Mouse (Mus musculus): Measurements from ENCODE around the gene Phc2.

The Phc2 gene

DNA sequence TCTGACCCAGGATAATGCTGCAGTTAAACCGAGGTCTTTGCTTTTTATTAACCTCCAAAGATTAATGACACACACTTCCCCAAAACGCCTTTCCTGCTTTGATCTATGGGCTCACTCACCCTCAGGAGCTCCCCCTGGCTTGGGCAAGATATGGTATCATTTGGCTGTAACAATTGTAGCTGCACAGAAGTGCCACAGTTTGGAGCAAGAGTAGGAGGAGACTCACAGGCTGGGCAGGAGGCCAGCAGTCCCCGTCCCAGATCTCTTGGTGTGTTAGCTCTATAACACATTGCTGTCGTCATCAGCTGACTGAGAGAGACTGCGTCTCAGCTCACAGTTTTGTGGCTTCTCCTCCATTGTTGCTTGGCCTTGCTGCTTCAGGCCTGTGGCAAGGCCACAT lies 65.6 kb downstream of the Phc2 start:
- peak; percentile 64 for DNase-seq (ENCODE audit: low spot score)

DNA sequence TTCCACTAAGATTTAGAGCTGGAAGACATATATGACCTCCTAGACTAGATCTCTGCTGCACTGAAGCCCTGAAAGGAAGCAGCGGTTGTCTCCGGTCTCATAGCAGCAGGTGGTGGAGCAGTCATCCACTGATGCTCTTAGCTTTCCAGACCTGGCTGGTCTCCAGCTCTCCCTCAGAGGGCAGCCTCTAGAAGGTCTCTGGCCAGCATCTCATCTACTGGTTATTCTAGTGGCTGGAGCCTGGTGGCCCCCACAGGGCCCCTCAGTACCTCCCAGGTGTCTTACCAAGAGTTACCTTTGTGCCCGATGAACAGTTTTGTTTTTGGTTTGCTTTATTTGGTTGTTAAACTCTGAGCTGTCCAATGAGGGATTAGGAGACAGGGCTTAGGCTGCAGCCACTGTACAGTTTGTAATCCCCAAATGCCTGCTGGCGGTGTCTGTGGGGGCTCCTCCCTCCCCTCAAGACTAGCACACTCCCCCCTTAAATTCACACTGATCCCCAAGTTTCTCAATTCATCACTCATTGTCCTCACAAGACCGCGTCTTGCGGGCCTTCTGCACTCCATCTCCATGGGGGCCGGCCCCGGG lies 66.7 kb downstream of the Phc2 start:
- no peak for DNase-seq (ENCODE audit: low spot score)

DNA sequence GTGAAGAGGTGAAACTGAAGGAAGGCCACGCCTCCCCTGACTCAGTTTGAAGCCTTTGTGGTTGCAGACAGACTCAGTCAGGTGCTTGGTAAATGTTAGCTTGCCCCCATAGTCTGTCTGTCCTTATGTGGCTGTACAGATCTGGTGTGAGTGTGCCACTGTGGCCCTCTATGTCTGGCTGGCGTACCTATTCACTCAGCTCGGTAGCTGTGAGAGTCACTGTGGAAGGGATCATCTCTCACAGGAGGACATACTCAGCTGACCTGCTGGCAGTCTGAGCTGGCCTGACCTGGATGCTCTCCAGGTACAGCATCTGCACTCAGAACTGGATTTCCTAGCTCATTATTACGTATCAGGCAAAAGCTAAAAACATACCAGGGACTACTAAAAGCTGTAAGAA lies 67.3 kb downstream of the Phc2 start:
- no peak for DNase-seq (ENCODE audit: low spot score)

DNA sequence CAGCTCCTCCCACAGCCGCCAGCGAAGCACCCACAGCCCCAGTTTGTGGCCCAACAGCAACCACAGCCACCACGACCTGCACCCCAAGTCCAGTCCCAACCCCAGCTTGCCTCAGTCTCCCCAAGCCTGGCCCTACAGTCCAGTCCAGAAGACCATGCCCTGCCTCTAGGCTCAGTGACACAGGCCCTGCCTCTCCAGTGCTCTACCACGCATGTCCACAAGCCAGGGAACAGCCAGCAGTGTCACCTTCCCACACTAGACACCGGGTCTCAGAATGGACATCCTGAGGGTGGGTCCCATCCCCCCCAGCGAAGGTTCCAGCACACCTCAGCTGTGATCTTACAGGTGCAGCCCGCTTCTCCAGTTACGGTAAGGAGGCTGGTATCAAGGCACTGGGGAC lies 68.4 kb downstream of the Phc2 start:
- DNase-seq (ENCODE audit: low spot score), result no peak

DNA sequence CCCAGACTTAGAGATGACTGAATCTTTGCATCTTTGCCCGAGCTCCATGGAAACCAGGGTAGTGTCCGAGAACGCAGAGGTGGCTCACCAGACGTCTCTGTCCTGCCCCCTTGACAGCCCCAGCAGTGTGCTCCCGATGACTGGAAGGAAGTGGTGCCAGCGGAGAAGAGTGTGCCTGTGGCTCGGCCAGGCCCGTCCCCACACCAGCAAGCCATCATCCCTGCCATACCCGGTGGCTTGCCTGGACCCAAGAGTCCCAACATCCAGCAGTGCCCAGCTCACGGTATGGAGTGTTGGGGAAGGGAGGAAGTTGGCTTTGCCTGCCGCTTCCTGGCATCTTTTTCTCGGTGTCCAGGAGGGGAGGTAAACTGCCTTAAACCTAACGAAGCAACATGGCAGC lies 68.9 kb downstream of the Phc2 start:
- DNase-seq (ENCODE audit: low spot score), result no peak

DNA sequence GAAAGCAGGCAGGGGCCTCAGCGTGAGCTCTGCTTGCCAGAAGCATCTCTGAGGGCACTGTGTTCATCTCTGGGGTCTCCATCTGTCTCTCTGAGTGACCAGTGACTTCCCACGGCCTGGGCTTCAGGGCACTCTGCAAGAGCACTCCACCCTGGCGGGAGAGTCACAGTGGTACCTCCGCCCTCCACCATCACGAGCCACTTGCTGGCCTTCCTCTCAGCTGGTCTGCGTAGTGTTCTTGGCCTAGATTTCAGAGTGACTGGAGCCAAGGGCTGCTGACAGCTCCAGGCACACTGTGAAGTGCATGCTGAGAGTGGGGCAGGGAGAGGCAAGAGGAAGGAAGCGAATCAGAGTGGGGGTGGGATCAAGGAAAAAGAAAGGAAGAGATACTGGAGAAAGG lies 69.6 kb downstream of the Phc2 start:
- DNase-seq (ENCODE audit: low spot score), result no peak

DNA sequence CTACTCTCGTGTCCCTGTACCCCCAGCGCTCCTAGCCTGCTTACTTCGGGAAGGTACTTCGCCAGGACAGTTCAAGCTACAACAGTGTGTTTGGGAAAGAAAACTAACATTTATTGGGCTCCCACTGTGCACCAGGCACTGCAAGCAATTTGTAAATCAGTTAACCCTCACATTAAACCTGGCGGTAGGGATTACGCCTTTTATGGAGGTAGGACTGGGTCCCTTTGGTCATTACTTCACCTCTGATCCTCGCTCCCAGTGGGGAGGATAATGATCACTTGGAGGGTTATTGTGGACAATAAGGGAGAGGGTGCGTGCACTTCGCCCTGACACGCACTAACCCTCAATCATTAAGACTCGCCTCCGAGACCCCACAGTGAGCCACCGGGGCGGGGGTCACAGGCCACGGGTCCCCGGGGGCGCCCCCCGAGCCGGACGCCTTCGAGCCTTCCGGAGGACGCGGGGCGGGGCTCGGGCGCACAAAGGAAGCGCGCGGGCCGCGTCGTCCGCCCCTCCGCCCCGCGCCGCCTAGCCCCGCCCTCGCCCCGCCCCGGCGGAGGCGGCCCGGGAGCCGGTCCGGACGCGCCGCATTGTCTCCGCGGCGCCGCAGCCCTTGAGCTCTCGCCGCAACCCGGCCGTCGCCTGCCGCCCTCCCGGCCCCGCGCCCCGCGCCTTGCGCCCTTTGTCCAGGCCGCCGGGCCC lies 72.7 kb downstream of the Phc2 start:
- DNase-seq (ENCODE audit: low spot score), result peak; percentile 90

DNA sequence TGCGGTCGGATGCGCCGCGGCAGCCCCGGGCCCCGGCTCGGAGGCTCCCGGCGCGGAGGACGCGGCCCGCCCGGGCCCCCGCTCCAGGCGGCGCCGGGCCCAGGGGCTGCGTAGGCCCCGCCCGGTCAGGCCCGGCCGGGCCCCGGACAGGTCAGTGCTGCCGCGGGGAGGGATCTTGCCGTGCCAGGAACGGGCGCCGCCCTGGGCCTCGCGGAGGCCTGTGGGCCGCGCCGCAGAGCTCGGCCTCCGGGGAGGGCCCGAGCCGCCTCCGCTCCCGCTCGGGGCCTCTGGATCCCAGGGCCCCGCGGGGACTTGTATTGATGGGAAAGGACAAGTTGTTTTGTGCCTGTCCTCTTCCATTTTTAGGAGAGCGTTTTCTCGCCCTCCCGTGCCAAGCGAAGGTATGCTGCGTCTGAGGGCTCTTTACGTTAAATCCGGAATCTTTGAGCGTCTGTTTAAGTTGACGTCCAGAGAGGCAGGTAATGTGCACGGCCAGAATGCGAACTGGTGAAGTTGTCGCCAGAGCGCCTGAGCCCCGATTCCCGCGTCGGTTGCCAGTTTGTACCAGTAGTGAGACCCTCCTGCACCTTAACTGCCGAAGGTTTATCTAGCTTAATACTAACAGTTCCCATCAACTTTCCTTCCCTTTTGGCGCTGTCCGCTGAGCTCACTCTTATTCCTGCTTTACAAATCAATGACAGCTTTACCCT lies 73.4 kb downstream of the Phc2 start:
- peak; percentile 60 for DNase-seq (ENCODE audit: low spot score)

DNA sequence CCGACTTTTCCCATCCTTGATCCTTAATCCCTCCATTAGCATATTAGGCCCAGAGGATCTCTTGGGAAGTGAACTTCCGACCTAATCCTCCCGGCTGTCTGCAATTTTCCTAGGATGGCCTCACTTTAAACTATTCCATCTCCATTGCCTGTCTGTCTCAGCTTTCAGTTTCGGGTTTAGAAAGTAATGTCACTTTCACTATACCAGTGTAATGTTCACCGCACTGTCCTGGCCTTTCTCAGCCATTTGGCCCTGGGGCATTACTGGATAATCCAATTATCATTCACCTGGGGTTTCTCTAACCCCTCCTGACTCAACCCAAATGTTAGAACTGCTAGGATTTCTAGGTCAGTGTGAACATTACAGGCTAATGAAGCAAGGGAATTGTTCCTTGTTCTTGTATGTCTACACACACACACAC lies 73.9 kb downstream of the Phc2 start:
- no peak for DNase-seq (ENCODE audit: low spot score)

DNA sequence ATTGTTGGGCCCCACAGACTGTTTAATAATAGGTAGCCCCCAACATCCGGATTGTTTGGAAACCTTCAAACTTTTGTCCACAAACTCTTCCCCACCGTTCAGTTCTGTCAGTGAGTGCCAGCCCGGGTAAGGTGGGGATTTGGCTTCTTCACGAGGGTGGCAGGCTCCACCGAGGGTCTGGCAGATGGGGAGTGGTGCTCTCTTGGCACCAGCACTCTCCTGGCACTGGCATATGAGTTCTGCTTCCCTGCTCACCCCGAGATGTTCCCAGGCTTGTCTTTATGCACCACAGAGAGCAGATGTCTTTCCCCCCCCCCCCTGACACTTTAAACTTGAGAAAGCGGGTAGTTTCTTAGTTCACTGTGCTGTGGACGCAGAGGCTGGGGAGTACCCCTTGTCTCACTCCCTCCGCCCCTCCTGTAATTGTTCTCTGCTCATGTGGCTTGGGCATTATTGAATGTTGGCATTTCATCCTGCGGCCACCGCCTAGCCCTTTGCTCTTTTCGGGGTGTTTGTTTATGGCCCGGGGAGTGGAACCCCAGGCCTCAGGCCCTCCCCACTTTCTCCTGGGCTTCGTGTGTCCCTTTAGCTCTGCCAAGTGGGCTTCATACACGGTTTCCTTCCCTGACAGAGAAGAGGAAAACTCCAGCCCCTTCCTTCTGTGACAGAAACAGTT lies 74.7 kb downstream of the Phc2 start:
- DNase-seq (ENCODE audit: low spot score), result no peak

DNA sequence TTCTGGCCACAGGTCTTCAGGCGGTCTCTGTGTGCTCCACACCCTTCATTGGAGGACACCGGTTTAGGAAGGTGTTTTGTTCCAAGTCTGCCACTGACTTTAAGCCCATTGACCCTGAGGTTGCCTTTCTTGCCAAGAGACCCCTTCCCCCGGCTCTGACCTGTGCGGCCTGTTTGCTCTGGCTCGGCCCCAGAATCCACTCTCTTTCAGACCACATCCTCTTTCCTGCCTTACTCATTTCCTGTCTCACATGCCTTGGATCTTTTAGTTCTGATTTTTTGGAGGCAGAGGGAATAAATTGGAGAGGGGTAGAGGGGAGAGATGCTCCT lies 75.2 kb downstream of the Phc2 start:
- DNase-seq (ENCODE audit: low spot score), result no peak

DNA sequence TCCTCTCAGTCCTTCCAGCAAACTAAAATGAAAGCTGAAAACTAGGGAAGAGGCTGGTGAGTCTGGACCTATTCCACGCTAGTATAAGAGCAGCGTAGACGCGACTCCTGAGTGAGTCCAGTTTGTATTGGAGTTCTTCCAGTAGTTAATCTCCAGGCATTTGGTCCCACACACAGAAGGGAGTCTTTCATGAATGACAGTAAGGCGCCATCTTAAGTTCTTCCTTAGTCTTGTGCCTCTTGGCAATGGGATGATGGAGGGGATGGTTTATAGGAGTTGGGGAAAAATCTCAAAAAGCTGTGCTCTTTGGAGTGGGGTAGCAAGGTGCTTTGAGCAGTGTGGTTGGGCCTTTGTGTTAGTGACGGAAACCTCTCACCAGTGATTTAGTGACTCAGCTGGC lies 75.8 kb downstream of the Phc2 start:
- no peak for DNase-seq (ENCODE audit: low spot score)

DNA sequence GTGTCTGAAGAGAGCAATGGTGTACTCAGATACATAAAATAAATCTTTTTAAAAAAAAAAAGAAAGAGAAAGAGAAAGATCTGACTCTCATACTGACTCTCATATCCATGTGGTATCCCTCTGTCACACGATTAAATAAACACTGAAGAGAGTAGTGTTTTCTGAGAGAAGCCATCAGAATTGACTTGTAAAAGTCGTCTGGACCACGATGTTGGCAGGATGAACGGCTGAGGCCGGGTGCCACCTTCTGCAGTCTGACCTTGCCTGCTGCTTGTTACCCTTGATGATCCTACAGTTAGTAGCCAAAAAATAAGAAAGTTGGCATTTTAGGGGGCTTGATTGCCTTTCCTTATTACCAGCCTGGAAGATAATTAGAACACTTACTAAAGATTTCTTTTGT lies 78.3 kb downstream of the Phc2 start:
- no peak for DNase-seq (ENCODE audit: low spot score)

DNA sequence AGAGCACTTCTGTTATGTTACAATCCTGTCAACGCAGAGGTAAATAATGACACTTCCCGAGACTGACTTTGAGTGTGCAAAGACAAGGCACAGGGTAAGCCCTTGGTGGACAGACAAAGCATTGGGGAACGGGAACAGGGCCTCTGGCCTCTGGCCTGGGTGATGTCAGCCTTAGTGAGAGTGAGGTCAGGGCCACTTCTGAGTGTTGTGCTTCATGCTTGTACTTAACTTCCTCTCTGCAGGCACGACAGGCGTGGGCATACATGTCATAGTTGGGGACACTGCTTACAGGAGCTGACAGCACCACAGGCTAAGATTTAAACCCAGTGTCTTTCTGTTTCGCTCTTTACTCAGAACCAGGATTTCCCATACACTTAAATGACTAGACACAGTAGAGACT lies 79.0 kb downstream of the Phc2 start:
- peak; percentile 35 for DNase-seq (ENCODE audit: low spot score)

DNA sequence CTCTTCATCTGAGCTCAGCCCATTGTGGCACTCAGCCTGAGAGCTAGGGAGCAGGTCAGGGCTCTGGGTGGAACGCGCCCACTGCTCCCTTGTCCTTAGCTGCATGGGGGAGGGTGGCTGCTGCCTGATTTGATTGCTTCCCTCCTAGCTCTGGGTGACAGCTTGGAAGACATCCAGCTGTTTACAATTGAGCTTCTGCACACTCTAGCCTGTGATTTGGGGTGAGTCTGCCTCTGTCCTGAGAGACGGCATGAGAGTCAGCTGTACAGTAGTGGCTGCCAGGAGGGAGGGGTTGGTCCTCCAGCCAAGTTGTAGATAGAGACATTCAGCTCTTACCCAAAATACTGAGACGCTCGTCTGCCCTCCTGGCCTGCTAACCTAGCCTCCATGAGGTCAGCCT lies 79.7 kb downstream of the Phc2 start:
- no peak for DNase-seq (ENCODE audit: low spot score)

DNA sequence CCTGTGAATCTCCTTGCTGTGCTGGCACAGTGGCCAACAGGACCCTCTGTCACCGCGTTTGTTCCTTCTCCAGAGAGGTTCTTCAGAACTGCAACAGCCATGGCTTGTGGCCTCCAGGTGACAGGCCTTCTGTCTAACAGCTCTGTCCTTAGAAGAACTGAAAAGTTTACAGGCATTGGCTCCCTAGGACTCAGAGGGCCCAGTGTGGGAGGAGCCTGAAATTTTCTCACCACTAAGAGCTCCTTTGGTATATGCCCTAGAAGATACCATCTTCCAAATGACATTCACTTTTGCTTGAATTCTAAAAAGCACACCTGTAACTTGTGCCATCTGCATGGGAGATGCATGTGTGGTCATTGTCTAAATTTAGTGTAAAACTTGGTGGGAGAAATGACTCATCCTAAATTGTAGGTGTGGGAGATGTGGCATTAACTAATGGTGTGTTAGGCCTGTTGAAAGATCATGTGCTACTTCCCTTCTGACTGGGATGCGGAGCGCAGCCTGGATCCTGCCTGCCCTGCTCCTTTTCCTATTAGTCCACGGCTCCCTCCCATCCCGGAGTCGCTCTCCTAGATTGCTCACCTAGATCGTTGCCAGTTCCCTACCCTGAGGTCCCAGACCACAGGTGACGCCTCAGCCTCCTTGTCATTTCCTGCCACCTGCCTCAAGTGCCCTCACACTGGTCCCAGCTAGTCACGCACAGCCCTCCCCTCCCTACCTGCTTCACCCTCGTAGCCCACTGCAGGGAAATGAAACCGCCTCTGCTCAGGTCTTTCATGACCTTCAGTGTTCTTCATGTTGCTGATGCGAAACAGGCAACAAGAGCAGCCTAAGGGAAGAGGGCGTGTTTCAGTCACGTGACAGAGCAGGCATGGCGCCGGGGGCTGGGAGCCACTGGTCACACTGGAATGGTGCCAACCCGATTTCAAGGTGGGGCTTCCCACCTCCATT lies 80.5 kb downstream of the Phc2 start:
- no peak for DNase-seq (ENCODE audit: low spot score)

DNA sequence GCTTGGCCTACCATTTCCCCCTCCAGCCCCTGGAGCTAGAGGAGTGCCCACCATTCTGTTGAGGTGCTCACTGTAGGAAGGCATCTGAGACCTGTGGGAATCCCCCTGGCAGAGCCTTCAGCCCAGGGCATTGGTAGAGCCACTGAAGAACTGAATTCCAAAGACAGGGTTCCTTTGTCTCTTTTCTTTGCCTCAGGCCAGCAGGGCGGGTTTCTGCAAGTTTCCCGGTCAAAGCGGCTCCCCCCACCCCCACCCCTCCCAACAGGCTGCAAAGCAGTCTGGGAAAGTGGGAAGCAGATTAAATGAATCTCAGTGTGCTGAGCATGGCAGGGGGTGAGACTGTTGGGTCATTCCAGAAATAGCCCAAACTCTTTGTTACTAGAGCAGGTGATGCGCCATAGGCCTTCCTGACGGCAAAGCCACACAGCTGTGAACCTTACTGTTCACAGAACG lies 82.7 kb downstream of the Phc2 start:
- DNase-seq (ENCODE audit: low spot score), result peak; percentile 76

DNA sequence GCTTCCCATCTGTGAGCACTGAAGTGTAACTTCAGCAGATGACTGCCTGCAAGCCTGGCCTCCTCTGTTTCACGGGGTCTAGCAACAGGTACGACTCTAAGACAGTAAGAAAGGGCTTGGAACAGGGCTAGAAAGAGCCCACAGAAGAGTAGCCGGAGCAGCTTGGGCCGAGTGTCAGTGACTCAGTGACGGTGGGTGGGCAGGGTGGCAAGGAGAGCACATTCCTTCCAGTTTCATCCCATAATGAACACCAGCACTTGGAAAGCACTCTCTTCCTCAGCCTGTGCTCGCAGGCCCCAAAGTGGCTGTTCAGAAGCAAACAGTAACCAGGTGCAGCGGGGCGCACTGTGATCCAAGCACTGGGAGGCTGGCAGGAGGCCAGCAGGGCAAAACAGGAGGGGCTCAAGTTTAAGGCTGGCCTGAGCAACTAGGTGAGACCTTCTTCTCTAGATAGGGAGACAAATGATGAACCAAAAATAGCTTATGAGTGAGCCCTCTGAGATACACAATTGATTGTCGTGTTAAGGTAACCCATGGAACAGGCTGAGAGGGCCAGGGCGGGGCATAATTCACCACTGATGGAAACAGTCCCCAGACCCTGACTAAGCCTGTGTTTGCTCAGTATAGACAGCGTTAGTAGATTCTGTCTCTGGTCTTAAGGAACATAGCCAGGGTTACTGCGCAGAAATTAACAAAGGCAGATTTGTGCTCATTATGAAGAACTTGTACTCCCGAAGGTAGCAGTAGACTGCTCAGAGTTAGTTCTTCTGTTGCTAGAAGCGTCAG lies 83.5 kb downstream of the Phc2 start:
- DNase-seq (ENCODE audit: low spot score), result no peak

DNA sequence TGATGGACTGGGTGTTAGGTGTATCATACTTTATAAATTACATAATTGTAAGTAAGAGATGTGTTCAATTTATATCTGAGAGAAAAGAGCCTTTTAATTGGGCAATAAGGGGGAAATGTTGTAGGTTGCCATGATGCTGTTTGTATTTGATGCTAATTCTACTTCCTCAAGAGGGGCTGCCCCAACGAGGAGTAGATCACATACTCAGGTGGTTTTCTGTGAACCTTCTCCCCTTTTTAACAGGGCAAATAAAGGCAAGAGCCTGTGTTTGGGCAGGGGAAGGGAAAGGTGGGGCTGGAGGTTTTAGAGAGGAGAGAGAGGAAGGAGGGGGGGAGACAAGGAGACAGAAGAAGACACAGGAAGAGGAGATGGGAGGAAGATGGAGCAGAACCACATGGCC lies 86.4 kb downstream of the Phc2 start:
- DNase-seq (ENCODE audit: low spot score), result no peak

DNA sequence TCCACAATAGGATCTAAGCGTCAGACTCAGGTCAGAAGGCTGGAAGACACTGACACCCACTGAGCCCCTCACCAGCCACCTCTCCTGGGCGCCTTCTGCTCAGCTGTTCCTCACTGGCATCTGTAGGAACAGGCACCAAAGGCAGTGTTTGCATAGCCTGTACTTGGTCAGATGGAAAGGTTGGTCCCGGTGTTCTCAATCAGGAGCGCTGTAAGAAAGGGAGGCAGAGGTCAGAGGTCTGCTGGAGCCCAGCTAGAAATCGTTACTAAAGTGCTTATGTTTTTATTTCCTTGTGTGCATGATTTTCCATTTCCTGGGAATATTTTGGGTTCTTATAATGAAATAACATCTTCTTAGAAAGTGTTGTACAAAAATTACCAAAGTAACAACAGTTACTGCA lies 87.4 kb downstream of the Phc2 start:
- no peak for DNase-seq (ENCODE audit: low spot score)

DNA sequence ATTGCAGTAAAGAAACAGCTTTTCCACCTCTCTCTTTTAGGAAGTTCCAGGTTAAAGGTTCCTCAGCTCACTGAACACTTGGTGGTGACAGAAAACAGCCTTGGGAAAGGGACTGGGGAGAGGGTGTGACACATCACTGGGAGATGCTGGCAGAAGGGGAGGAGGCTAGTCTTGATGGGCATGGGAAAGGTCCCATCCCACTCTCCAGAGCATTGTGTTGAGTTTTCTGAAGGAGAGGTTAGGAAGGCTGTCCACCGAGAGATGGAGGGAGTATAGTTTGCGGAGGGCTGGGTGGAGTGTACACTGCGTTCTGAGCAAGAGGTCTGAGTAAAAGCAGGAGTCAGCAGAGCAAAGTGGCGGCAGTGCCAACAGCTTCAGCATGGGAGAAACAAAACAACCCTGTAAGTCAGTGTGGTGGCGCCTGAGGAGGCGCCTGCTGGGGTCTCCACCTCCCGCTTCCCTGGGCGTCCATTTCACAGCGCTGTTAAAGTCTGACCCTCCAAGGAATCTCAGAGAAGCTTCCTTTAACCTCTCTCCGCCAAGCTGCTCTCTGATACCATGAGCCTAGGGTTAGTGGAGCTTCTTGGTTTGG lies 88.0 kb downstream of the Phc2 start:
- no peak for DNase-seq (ENCODE audit: low spot score)
